Comparison of ENCODE assay signal across 15 mouse cellular contexts in the genomic region with DNA sequence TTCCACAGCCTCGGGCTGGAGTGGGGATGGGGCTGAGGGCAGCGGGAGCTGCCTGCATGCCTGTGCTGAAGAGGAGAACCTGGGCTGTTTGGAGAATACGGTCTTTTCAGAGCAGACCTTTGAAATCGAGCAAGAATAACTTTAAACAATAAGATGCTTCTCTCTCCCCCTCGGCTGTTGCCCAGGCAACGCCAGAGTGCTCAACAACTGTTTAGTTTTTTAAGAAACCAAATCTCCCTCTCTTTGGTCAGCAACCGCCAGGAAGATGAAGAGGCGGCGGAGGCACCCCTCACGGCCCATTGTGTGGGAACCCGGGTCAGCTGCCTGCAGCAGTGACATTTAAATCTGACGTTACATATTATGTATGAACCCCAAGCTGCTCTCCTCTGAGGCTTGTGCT. TPM values are rescaled to one million over a fixed set of nuclear protein-coding genes. Genes with fewer than 3 reads are reported as not detected.
A peak's percentile ranks its signal among the peaks of the same experiment; 100 is the strongest.
DNase-seq lines count a peak whose midpoint lies in the region; ATAC-seq lines count a peak whose summit lies in the region.
"Had no signal": no experiment of that assay in that cellular context is flagged by ENCODE, and none has a peak within 500 bp of the region (broad histone marks: within the 10 kb centered on the region; RNA-seq: fewer than 3 reads in every experiment).

No protein-coding gene starts in this region.

- no peak overlapping the region for H3K4me3 ChIP-seq in forebrain, embryonic 14.5 days (ENCODE audit: low read depth, low read length)
- H3K4me3 ChIP-seq in midbrain, embryonic 11.5 days (ENCODE audit: low read depth, low read length): no peak overlapping the region
- H3K4me3 ChIP-seq: lung, embryonic 15.5 days; megakaryocyte, embryonic 14.5 days had no signal

- peak overlapping the region; percentile 32; the same call in 1 of the 2 replicates for H3K9ac ChIP-seq in forebrain, embryonic 14.5 days (ENCODE audit: low read length)
- H3K9ac ChIP-seq in midbrain, embryonic 11.5 days (ENCODE audit: low read length): peak overlapping the region; percentile 33; the same call in 1 of the 2 replicates
- H3K9ac ChIP-seq: lung, embryonic 15.5 days had no signal

- DNase-seq in right cerebral cortex, adult 18-20 months: peak; percentile 33
- no peak for DNase-seq in right cerebral cortex, postnatal 14 days
- peak; percentile 39 for DNase-seq in forebrain, embryonic 14.5 days (ENCODE audit: low spot score)
- no peak for DNase-seq in midbrain, embryonic 11.5 days (ENCODE audit: low spot score, missing footprints)
- no peak for DNase-seq in kidney, postnatal 10 days
- DNase-seq in layer of hippocampus, postnatal 14 days (ENCODE audit: low spot score in 2 of 2): no peak
- no peak for DNase-seq in gastrocnemius, adult 8-10 months (ENCODE audit: low spot score in 2 of 2)
- DNase-seq: cerebellum, adult 8-10 months; gastrocnemius, postnatal 14 days; heart, postnatal 4 days; kidney, adult 2 months; liver had no signal

- H3K9me3 ChIP-seq in forebrain, embryonic 14.5 days (replicated peaks; ENCODE audit: control insufficient read depth, low read length): no peaks in the 10 kb centered on the region
- no peaks in the 10 kb centered on the region for H3K9me3 ChIP-seq in midbrain, embryonic 11.5 days (ENCODE audit: control insufficient read depth, low read length)
- H3K9me3 ChIP-seq: lung, embryonic 15.5 days; megakaryocyte, embryonic 14.5 days had no signal

- ATAC-seq in forebrain, embryonic 14.5 days: no peak
- ATAC-seq in midbrain, embryonic 11.5 days (ENCODE audit: low FRiP score): peak; percentile 45; the same call in 1 of the 2 replicates
- ATAC-seq: CD4-positive, CD25-positive, alpha-beta regulatory T cell, adult 4 months had no signal

- peak overlapping the region; percentile 18; the same call in 1 of the 2 replicates for H3K4me2 ChIP-seq in forebrain, embryonic 14.5 days (ENCODE audit: low read length)
- peak overlapping the region; percentile 20; the same call in 1 of the 2 replicates for H3K4me2 ChIP-seq in midbrain, embryonic 11.5 days
- H3K4me2 ChIP-seq: lung, embryonic 15.5 days had no signal

- peaks cover 29% of the 10 kb centered on the region for H3K4me1 ChIP-seq in forebrain, embryonic 14.5 days (ENCODE audit: control insufficient read depth, insufficient read depth, low read length)
- peaks cover 34% of the 10 kb centered on the region for H3K4me1 ChIP-seq in midbrain, embryonic 11.5 days (ENCODE audit: control insufficient read depth, insufficient read depth, low read length)
- H3K4me1 ChIP-seq: lung, embryonic 15.5 days had no signal

- no peak overlapping the region for H3K27ac ChIP-seq in forebrain, embryonic 14.5 days (ENCODE audit: low read depth, low read length)
- H3K27ac ChIP-seq in midbrain, embryonic 11.5 days (ENCODE audit: low read depth, low read length): peak overlapping the region; percentile 35; the same call in 1 of the 2 replicates
- H3K27ac ChIP-seq: lung, embryonic 15.5 days had no signal

- H3K36me3 ChIP-seq in forebrain, embryonic 14.5 days (ENCODE audit: control insufficient read depth, insufficient read depth, low read length): no peaks in the 10 kb centered on the region
- H3K36me3 ChIP-seq in midbrain, embryonic 11.5 days (ENCODE audit: control insufficient read depth, insufficient read depth, low read length): no peaks in the 10 kb centered on the region
- H3K36me3 ChIP-seq: lung, embryonic 15.5 days had no signal

- H3K27me3 ChIP-seq in forebrain, embryonic 14.5 days (replicated peaks; ENCODE audit: control insufficient read depth, insufficient read depth, low read length): no peaks in the 10 kb centered on the region
- no peaks in the 10 kb centered on the region; the same call in 1 of the 2 replicates for H3K27me3 ChIP-seq in midbrain, embryonic 11.5 days (ENCODE audit: control insufficient read depth, insufficient read depth, low read length)

- 3% methylated on average over 12 of the region's 12 CpGs for WGBS in forebrain, embryonic 14.5 days
- WGBS in midbrain, embryonic 11.5 days: 4% methylated on average over 12 of the region's 12 CpGs

RNA-seq across cellular contexts. Expression of gene Slc35c2, which starts 20.9 kb away (rescaled TPM):
- polyA plus RNA-seq in forebrain, embryonic 14.5 days (2014; fragmentation: Nextera tagmentation; extraction: Ambion mirVana): 54.7 and 56.4 TPM in 2 replicates
- polyA plus RNA-seq in midbrain, embryonic 11.5 days (2014; fragmentation: Nextera tagmentation; extraction: Ambion mirVana): 49.5 and 49.7 TPM in 2 replicates
- total RNA-seq in layer of hippocampus, postnatal 14 days (2021): 10 to 100 TPM; 76.0 to 81.1 TPM
- 10 to 100 TPM; 20.6 to 26.6 (median 23.2) TPM for total RNA-seq in gastrocnemius, adult 8-10 months (2022)

RNA-seq across cellular contexts. Expression of gene Cdh22, which starts 32.1 kb away (rescaled TPM):
- 4.8 and 4.9 TPM in 2 replicates for polyA plus RNA-seq in forebrain, embryonic 14.5 days (2014; fragmentation: Nextera tagmentation; extraction: Ambion mirVana)
- polyA plus RNA-seq in midbrain, embryonic 11.5 days (2014; fragmentation: Nextera tagmentation; extraction: Ambion mirVana): 4.8 and 6.4 TPM in 2 replicates
- total RNA-seq in layer of hippocampus, postnatal 14 days (2021): 10 to 100 TPM in 1 of 2 experiments, 1 to 10 TPM in 1; 9.5 to 12.7 TPM
- under 1 TPM; 0.68 to 0.99 (median 0.95) TPM for total RNA-seq in gastrocnemius, adult 8-10 months (2022)
- polyA plus RNA-seq: CD4-positive, CD25-positive, alpha-beta regulatory T cell, adult 4 months had no signal

RNA-seq across cellular contexts. Expression of gene Elmo2, which starts 59.5 kb away (rescaled TPM):
- polyA plus RNA-seq in forebrain, embryonic 14.5 days (2014; fragmentation: Nextera tagmentation; extraction: Ambion mirVana): 95.5 and 101 TPM in 2 replicates
- 79.9 and 83.1 TPM in 2 replicates for polyA plus RNA-seq in midbrain, embryonic 11.5 days (2014; fragmentation: Nextera tagmentation; extraction: Ambion mirVana)
- 100 to 1,000 TPM; 158 to 172 TPM for total RNA-seq in layer of hippocampus, postnatal 14 days (2021)
- 10 to 100 TPM; 11.0 to 13.2 (median 11.7) TPM for total RNA-seq in gastrocnemius, adult 8-10 months (2022)

Comparison
In these comparisons a context has a peak if more than half of its experiments do, and no peak if none do; other contexts are left out.
1. DNase-seq: peak in right cerebral cortex, adult 18-20 months (single experiment) and forebrain, embryonic 14.5 days (single experiment); none in right cerebral cortex, postnatal 14 days (single experiment), midbrain, embryonic 11.5 days (single experiment), kidney, postnatal 10 days (single experiment), layer of hippocampus, postnatal 14 days (0 of 2) and gastrocnemius, adult 8-10 months (0 of 2).
2. RNA of gene Cdh22, which starts 32.1 kb away (total RNA-seq): 9.5 to 12.7 TPM in layer of hippocampus, postnatal 14 days; 0.68 to 0.99 TPM in gastrocnemius, adult 8-10 months; every median in the first group is over 4 times any median in the second.
3. RNA of gene Elmo2, which starts 59.5 kb away (total RNA-seq): 158 to 172 TPM in layer of hippocampus, postnatal 14 days; 11.0 to 13.2 TPM in gastrocnemius, adult 8-10 months; every median in the first group is over 10 times any median in the second.